Mouse (Mus musculus) gonadal fat pad, adult 2 months (tissue): ENCODE data around the gene Oas2. TPM values are rescaled to one million over a fixed set of nuclear protein-coding genes. Genes with fewer than 3 reads are reported as not detected.

Experiments used
- DNase-seq: peaks from one replicate; pipeline ENCODE4 v3.0.0-alpha.2; 2012; ENCODE audit warnings: low read depth
- polyA plus RNA-seq: library from polyadenylated mRNA; depleted of rRNA; stranded (reverse); fragments of >200 nt; gene quantifications from 2 replicates; pipeline ENCODE4 v1.2.3, GENCODE M21; 2012; rRNA removed

Gene Oas2
- polyA plus RNA-seq, 1 experiment: 5.4 TPM

DNA sequence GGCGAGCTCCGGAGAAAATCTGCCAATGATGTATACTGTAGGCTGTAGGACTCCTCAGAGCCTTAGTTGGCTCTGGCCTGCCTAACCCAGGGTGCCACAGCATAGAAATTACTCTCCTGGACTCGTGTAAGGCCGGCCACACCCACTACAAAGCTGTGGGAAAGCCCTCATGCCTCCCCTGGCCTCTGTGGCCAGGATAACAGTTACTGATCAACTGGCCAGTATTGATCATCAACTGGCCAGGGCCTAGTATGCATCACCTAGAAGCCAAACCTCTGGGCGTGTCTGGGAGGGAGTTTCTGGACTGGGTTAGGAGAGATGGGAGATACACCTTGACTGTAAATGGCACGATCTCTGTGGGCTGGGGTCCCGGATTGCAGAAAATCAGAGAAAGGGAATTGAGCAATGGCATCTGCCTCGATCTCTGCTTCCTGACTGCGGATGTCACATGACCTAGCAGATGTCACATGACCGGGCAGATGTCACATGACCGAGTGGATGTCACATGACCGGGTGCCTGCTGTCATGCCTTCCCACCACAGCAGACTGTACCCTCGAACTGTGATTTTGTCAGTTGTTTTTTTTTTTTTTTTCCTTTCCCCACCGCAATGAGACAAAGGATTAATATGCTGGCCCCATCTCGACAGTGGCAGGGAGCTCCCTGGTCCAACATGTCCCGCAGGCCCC lies 53.5 kb downstream of the Oas2 start:
- DNase-seq: no peak

DNA sequence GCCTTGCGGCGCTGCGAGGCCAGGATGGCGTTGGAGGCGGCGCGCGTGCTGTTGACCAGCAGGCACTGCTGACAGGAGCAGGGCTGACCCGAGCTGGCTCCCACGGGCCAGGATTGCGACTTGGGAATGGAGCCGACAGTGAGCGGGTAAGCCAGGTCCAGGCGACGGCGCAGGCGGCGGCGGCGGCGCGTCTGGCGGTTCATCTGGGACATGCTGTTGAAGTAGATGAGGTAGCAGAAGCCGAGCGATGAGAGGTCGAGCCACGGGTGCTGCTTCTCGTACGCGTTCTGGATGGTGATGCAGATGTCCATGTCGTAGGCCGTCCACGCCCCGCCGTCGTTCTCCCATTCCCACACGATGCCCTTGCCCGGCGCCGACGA lies 55.0 kb downstream of the Oas2 start:
- no peak for DNase-seq

DNA sequence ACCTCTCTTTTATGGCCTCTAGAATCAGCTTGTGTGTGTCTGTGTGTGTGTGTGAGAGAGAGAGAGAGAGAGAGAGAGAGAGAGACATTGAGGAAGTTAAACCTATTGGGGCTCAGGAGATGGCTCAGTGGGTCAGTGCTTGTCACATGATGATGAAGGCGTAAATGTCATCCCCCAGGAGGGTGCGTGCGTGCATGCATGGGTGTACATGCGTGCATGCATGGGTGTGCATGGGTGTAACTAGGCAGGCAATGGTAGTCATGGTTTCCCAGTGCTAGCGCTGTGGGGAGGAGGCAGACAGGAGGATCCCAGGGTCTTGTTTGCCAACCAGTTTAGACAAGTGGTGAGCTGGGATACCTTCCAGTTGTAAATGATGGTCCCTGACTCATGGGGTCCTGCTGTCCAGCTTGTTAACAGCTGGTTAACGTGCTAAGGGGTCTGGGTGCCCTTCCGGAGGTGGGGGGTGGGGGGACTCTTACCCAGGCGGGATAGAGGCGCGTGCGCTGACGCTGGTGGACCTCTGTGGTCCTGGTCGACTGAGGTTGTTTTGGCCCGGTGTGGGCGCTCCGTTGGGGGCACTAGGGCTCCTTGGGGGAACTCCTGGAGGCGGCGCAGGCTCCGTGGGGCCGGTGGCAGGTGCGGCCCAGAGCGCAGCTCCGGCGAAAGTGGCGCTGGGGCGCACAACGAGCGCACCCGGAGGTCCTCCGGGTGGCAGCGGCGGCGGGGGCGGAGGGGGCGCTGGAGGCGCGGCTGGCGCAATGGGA lies 55.5 kb downstream of the Oas2 start:
- DNase-seq: no peak

GRCm38 (mm10) chr5:120692034-120692433 lies 57.6 kb downstream of the Oas2 start:
- DNase-seq: no peak

DNA sequence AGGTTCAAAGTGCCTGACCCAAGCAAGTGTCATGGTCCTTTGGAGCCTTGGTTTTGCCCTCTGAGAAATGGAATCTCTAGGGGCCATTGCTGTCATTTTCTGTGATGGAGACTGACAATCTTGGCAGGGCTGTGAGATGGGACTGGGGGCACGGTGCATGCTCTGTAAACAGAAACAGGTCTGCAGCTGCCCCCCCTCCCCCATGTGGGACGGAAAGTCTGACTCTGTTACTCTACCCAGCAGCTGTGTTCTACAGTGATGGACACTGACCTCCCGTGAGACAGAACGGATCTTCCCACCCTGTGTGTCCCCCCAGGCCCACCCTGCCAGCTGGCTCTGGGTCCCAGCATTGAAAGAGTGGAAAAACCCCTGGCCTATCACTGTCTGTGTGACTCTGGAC lies 59.2 kb downstream of the Oas2 start:
- DNase-seq: no peak

DNA sequence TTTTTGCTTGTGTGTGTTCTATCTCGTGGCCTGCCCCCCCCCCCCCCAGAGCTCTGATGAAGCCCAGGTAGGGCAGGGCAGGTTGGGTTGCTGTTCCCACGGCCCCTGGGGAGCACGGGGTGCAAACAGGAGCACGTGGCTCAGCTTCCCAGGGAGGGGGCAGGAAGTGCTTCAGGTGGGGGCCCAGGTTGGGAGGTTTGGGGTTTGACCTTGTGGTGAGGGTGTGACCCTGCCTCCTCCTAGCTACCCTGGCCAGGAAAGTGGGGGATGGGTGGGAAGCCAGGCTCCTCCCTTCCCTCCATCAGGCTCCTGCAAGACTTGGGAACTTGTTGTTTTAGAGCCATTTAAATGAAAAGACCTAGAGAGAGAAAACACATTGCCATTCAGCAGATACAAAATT lies 61.2 kb downstream of the Oas2 start:
- no peak for DNase-seq

DNA sequence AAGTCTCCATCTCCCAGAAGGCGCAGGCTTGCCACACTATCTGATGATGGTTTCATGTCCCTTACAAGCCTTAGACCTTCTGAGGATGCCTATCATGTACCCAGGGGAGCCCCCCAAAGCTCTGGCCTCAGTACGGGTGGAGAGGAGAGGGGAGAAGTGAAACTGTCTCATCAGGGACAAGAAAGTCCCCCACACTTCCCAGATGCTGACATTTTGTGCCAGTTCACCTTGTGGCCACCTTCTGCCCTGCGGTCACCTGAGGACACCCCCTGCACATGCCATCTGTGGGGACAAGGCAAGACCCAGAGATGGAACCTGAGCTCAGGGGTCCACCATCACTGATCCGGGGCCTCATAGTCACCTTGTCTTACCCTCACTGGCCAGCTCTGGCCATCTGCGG lies 61.8 kb downstream of the Oas2 start:
- no peak for DNase-seq

DNA sequence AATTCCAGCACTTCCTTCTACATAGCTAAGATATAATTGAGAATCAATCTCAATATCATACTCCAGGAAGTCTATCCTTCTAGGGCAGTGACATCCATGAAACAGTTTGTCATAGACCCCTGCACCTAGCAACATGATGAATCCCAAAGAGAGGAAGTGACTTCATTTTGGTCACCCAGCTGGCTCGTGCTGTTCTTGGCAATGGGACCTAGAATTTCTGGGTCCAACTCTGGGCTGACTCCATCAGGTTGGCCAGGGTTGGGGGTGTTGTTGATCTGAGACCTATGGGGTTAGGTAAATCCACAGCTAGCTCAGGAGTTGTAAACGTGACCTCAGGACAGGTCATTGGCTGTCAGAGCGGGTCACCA lies 62.2 kb downstream of the Oas2 start:
- no peak for DNase-seq

DNA sequence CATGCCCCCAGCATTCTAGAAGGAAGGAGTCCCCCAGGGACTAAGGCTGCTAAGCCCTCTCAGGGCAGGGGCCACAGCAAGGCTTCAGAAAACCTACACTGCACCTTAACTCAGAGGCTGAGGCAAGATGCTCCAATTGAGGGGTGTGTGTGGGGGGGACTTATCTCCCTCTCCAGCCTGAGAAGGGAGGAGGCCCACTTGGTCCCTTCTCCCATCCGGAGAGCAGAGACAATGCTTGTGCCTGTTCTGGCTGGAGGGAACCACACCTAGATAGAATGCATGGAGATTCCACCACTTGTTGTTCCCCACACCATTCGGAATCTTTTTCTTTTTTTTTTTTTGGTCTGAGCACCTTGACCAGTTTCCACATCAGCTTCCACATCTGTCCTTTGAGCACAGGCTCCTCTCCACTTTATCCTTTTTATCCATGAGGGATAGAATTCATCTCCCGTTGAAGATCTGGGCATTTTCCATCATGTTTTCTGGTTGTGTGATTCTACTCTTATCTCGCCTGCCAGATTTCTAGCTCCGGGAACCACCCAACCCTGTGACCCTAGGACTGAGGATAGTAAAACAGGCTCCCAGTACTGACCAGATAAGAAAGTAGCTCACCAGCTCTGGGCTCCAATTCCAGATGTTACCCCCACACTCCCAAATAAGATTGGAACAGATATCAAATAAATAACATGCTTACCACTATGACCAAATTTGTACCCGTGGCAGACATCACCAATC lies 62.7 kb downstream of the Oas2 start:
- no peak for DNase-seq

GRCm38 (mm10) chr5:120685678-120686077 lies 64.0 kb downstream of the Oas2 start:
- no peak for DNase-seq

- DNase-seq: no peak
These were observed 66.5 kb downstream of the Oas2 start for GRCm38 (mm10) chr5:120682982-120683771.

DNA sequence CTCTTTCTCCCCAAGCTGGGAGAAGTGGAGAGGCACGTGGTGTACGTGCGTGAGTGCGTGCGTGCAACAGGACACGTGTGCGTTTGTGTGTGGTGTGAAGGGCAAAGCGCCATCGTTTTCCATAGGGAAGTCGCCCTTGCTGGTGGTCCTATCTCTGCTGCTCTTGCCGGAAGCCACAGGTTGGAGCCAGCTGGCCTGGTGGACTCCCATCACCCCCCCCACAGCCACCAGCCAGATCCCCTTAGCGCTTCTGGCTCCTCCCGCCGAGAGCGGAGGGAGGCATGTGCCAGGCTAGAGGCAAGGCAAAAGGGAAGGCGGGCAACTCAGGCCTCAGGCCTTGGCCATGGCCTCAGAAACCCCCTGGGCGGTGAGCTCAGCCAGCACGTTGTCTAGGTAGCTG lies 68.7 kb downstream of the Oas2 start:
- no peak for DNase-seq

Other genes starting within 250 kb of the Oas2 start
- 49.8 and 54.5 TPM in 2 replicates for gene Plbd2, start 246.2 kb downstream of the Oas2 start, polyA plus RNA-seq
- gene Slc8b1, start 238.7 kb downstream of the Oas2 start, polyA plus RNA-seq: 24.0 and 30.7 TPM in 2 replicates
- 68.0 and 79.0 TPM in 2 replicates for gene Tpcn1, start 161.2 kb downstream of the Oas2 start, polyA plus RNA-seq
- 2.3 and 3.1 TPM in 2 replicates for gene Iqcd, start 160.8 kb downstream of the Oas2 start, polyA plus RNA-seq
- gene Rita1, start 137.3 kb downstream of the Oas2 start, polyA plus RNA-seq: 15.6 and 17.8 TPM in 2 replicates
- 34.2 and 37.0 TPM in 2 replicates for gene Ddx54, start 137.1 kb downstream of the Oas2 start, polyA plus RNA-seq
- gene Cfap73, start 115.6 kb downstream of the Oas2 start, polyA plus RNA-seq: 0.24 and 0.65 TPM in 2 replicates
- 0.57 and 0.95 TPM in 2 replicates for gene Rasal1, start 101.0 kb downstream of the Oas2 start, polyA plus RNA-seq
- gene Dtx1, start 37.9 kb downstream of the Oas2 start, polyA plus RNA-seq: 6.1 and 7.0 TPM in 2 replicates
- gene Oas3, start 27.8 kb upstream of the Oas2 start, polyA plus RNA-seq: 0.58 and 0.72 TPM in 2 replicates
- gene Oas1e, start 45.7 kb upstream of the Oas2 start, polyA plus RNA-seq: not detected in 2 replicates
- gene Oas1c, start 62.7 kb upstream of the Oas2 start, polyA plus RNA-seq: 2.7 and 4.1 TPM in 2 replicates
- gene Oas1f, start 97.5 kb upstream of the Oas2 start, polyA plus RNA-seq: 0.08 TPM in 1 of 2 replicates, not detected in the other
- gene Oas1h, start 111.6 kb upstream of the Oas2 start, polyA plus RNA-seq: not detected in 2 replicates
- 1.4 and 3.0 TPM in 2 replicates for gene Oas1g, start 137.8 kb upstream of the Oas2 start, polyA plus RNA-seq
- gene Oas1a, start 157.7 kb upstream of the Oas2 start, polyA plus RNA-seq: 4.3 and 5.6 TPM in 2 replicates
- gene Oas1d, start 164.7 kb upstream of the Oas2 start, polyA plus RNA-seq: not detected in 2 replicates